Mouse (Mus musculus) MEL (cell line): ENCODE data around the gene Zar1. TPM values are rescaled to one million over a fixed set of nuclear protein-coding genes. Genes with fewer than 3 reads are reported as not detected.
A peak's percentile ranks its signal among the peaks of the same experiment; 100 is the strongest.

Source experiments
- DNase-seq: peaks from one replicate; pipeline ENCODE4 v3.0.0; 2011; ENCODE audit warnings: low read depth, low spot score
- H3K27ac ChIP-seq: 2 replicates; pipeline ENCODE4 v1.5.1; 2012; ENCODE audit warnings: low read depth, mild to moderate bottlenecking, control low read depth, low read length, moderate library complexity; ENCODE audit not compliant: control insufficient read depth
- H3K27me3 ChIP-seq, 2 experiments: fragments of 150-350 bp in 1 of 2; sonication (generic) in 1 of 2; 2 replicates each; pipeline ENCODE4 v1.6.1; 2012; ENCODE audit warnings: low read length in 2 of 2, mild to moderate bottlenecking in 2 of 2, improper control_type of control experiment in 1 of 2, moderate library complexity in 1 of 2; ENCODE audit not compliant: insufficient read depth in 2 of 2, control insufficient read depth in 1 of 2
- H3K36me3 ChIP-seq, 2 experiments: 2 replicates each; pipeline ENCODE4 v1.6.1; 2012 to 2014; ENCODE audit warnings: low read length in 2 of 2, improper control_type of control experiment in 1 of 2, inconsistent platforms in 1 of 2, mild to moderate bottlenecking in 1 of 2; ENCODE audit not compliant: insufficient read depth in 2 of 2, control insufficient read depth in 1 of 2
- H3K4me1 ChIP-seq, 2 experiments: fragments of 150-350 bp in 1 of 2; sonication (generic) in 1 of 2; 2 replicates each; pipeline ENCODE4 v1.6.1; 2012; ENCODE audit warnings: low read length in 2 of 2, improper control_type of control experiment in 1 of 2, mild to moderate bottlenecking in 1 of 2; ENCODE audit not compliant: insufficient read depth in 2 of 2, control insufficient read depth in 1 of 2
- H3K4me3 ChIP-seq, 2 experiments: fragments of 150-350 bp in 1 of 2; sonication (generic) in 1 of 2; 2 replicates each; pipeline ENCODE4 v1.5.1; 2012; ENCODE audit warnings: low read depth in 2 of 2, low read length in 2 of 2, mild to moderate bottlenecking in 2 of 2, moderate library complexity in 2 of 2, control low read depth in 1 of 2, improper control_type of control experiment in 1 of 2; ENCODE audit not compliant: control insufficient read depth in 1 of 2, insufficient read depth in 1 of 2
- H3K79me2 ChIP-seq: 2 replicates; pipeline ENCODE4 v1.6.1; 2012; ENCODE audit warnings: mild to moderate bottlenecking, low read length, moderate library complexity; ENCODE audit not compliant: control insufficient read depth, poor library complexity, insufficient read depth
- H3K9ac ChIP-seq: 2 replicates; pipeline ENCODE4 v1.6.1; 2012; ENCODE audit warnings: low read depth, mild to moderate bottlenecking, control low read depth, low read length, moderate library complexity; ENCODE audit not compliant: control insufficient read depth, poor library complexity, severe bottlenecking
- H3K9me3 ChIP-seq: fragments of 150-350 bp; sonication (generic); replicated peaks from 2 replicates; pipeline ENCODE4 v1.6.1; 2012; ENCODE audit warnings: mild to moderate bottlenecking, low read length, improper control_type of control experiment, moderate library complexity; ENCODE audit not compliant: insufficient read depth
- BHLHE40 ChIP-seq: IDR thresholded peaks from 2 replicates; pipeline ENCODE4 v1.6.1; 2012; ENCODE audit warnings: low read depth, mild to moderate bottlenecking, inconsistent platforms, low read length, improper control_type of control experiment, borderline replicate concordance
- CHD1 ChIP-seq: IDR thresholded peaks from 2 replicates; pipeline ENCODE4 v1.6.1; 2012; ENCODE audit warnings: low read depth, mild to moderate bottlenecking, inconsistent platforms, low read length, improper control_type of control experiment
- CHD2 ChIP-seq: IDR thresholded peaks from 2 replicates; pipeline ENCODE4 v1.6.1; 2011; ENCODE audit warnings: low read length, improper control_type of control experiment
- CTCF ChIP-seq, 3 experiments: IDR thresholded peaks in 2 of 3; conservative IDR thresholded peaks in 1 of 3; 2 replicates each; pipeline ENCODE4 v1.5.1; 2011 to 2012; ENCODE audit warnings: low read length in 3 of 3, low read depth in 2 of 3, mild to moderate bottlenecking in 2 of 3, improper control_type of control experiment in 1 of 3, inconsistent platforms in 1 of 3, mixed read lengths in 1 of 3, moderate library complexity in 1 of 3; ENCODE audit not compliant: control insufficient read depth in 1 of 3, insufficient read depth in 1 of 3, poor library complexity in 1 of 3, severe bottlenecking in 1 of 3
- E2F4 ChIP-seq: IDR thresholded peaks from 2 replicates; pipeline ENCODE4 v1.6.1; 2011; ENCODE audit warnings: low read depth, low read length, improper control_type of control experiment, borderline replicate concordance
- ELF1 ChIP-seq: IDR thresholded peaks from 2 replicates; pipeline ENCODE4 v1.6.1; 2014; ENCODE audit warnings: low read depth, mild to moderate bottlenecking, inconsistent platforms, low read length, improper control_type of control experiment, moderate library complexity
- GABPA ChIP-seq: IDR thresholded peaks from 2 replicates; pipeline ENCODE4 v1.6.1; 2012; ENCODE audit warnings: low read depth, mild to moderate bottlenecking, inconsistent platforms, low read length, improper control_type of control experiment, moderate library complexity
- GATA1 ChIP-seq: IDR thresholded peaks from 2 replicates; pipeline ENCODE4 v1.6.1; 2011; ENCODE audit warnings: low read depth, low read length, improper control_type of control experiment
- HCFC1 ChIP-seq: IDR thresholded peaks from 2 replicates; pipeline ENCODE4 v1.6.1; 2012; ENCODE audit warnings: low read depth, mild to moderate bottlenecking, inconsistent platforms, low read length, improper control_type of control experiment, moderate library complexity
- JUND ChIP-seq: IDR thresholded peaks from 2 replicates; pipeline ENCODE4 v1.6.1; 2011; ENCODE audit warnings: low read depth, mild to moderate bottlenecking, improper control_type of control experiment, low read length
- KAT2A ChIP-seq: conservative IDR thresholded peaks from 2 replicates; pipeline ENCODE4 v1.6.1; 2012; ENCODE audit warnings: low read depth, low read length, improper control_type of control experiment, inconsistent platforms
- MAFK ChIP-seq: IDR thresholded peaks from 2 replicates; pipeline ENCODE4 v1.6.1; 2011; ENCODE audit warnings: low read depth, mild to moderate bottlenecking, low read length, improper control_type of control experiment, borderline replicate concordance
- MAX ChIP-seq: IDR thresholded peaks from 2 replicates; pipeline ENCODE4 v1.6.1; 2011; ENCODE audit warnings: low read length, improper control_type of control experiment
- MAZ ChIP-seq: IDR thresholded peaks from 2 replicates; pipeline ENCODE4 v1.6.1; 2012; ENCODE audit warnings: low read depth, mild to moderate bottlenecking, inconsistent platforms, low read length, improper control_type of control experiment
- MXI1 ChIP-seq: IDR thresholded peaks from 2 replicates; pipeline ENCODE4 v1.6.1; 2011; ENCODE audit warnings: mild to moderate bottlenecking, low read depth, low read length, improper control_type of control experiment
- MYB ChIP-seq: IDR thresholded peaks from 2 replicates; pipeline ENCODE4 v1.6.1; 2011; ENCODE audit warnings: mild to moderate bottlenecking, low read depth, low read length, improper control_type of control experiment
- MYC ChIP-seq: IDR thresholded peaks from 2 replicates; pipeline ENCODE4 v1.6.1; 2011; ENCODE audit warnings: low read depth, mild to moderate bottlenecking, low read length, improper control_type of control experiment, moderate library complexity
- NELFE ChIP-seq: IDR thresholded peaks from 2 replicates; pipeline ENCODE4 v1.6.1; 2011; ENCODE audit warnings: low read depth, low read length, improper control_type of control experiment
- NRF1 ChIP-seq: IDR thresholded peaks from 2 replicates; pipeline ENCODE4 v1.6.1; 2014; ENCODE audit warnings: low read depth, mild to moderate bottlenecking, inconsistent platforms, low read length, improper control_type of control experiment, moderate library complexity; ENCODE audit not compliant: poor library complexity, insufficient read depth, severe bottlenecking
- POLR2AphosphoS2 ChIP-seq: IDR thresholded peaks from 2 replicates; pipeline ENCODE4 v1.6.1; 2011; ENCODE audit warnings: low read length, improper control_type of control experiment
- POLR2AphosphoS5 ChIP-seq: IDR thresholded peaks from 2 replicates; pipeline ENCODE4 v1.6.1; 2012; ENCODE audit warnings: low read depth, borderline replicate concordance, mild to moderate bottlenecking, inconsistent platforms, low read length, moderate library complexity, mixed read lengths
- RCOR1 ChIP-seq: IDR thresholded peaks from 2 replicates; pipeline ENCODE4 v1.6.1; 2012; ENCODE audit warnings: low read depth, mild to moderate bottlenecking, inconsistent platforms, low read length, improper control_type of control experiment
- SIN3A ChIP-seq: IDR thresholded peaks from 2 replicates; pipeline ENCODE4 v1.6.1; 2012; ENCODE audit warnings: low read length, improper control_type of control experiment, inconsistent platforms
- TAL1 ChIP-seq: IDR thresholded peaks from 2 replicates; pipeline ENCODE4 v1.6.1; 2012; ENCODE audit warnings: mild to moderate bottlenecking, inconsistent platforms, low read length, moderate library complexity, mixed read lengths
- TBP ChIP-seq: IDR thresholded peaks from 2 replicates; pipeline ENCODE4 v1.8.0; 2011; ENCODE audit warnings: low read depth, low read length, improper control_type of control experiment
- TCF12 ChIP-seq: IDR thresholded peaks from 2 replicates; pipeline ENCODE4 v1.6.1; 2014; ENCODE audit warnings: low read depth, mild to moderate bottlenecking, inconsistent platforms, low read length, improper control_type of control experiment, moderate library complexity
- UBTF ChIP-seq: IDR thresholded peaks from 2 replicates; pipeline ENCODE4 v1.6.1; 2012; ENCODE audit warnings: low read depth, mild to moderate bottlenecking, inconsistent platforms, low read length, improper control_type of control experiment, moderate library complexity, borderline replicate concordance; ENCODE audit not compliant: insufficient read depth
- USF1 ChIP-seq: IDR thresholded peaks from 2 replicates; pipeline ENCODE4 v1.6.1; 2014; ENCODE audit warnings: low read depth, mild to moderate bottlenecking, inconsistent platforms, low read length, improper control_type of control experiment, moderate library complexity
- ZC3H11A ChIP-seq: IDR thresholded peaks from 2 replicates; pipeline ENCODE4 v1.6.1; 2012; ENCODE audit warnings: low read depth, mild to moderate bottlenecking, inconsistent platforms, low read length, improper control_type of control experiment
- ZKSCAN1 ChIP-seq: IDR thresholded peaks from 2 replicates; pipeline ENCODE4 v1.6.1; 2012; ENCODE audit warnings: low read depth, mild to moderate bottlenecking, inconsistent platforms, low read length, improper control_type of control experiment, moderate library complexity
- ZMIZ1 ChIP-seq: IDR thresholded peaks from 2 replicates; pipeline ENCODE4 v1.6.1; 2012; ENCODE audit warnings: low read depth, mild to moderate bottlenecking, inconsistent platforms, low read length, improper control_type of control experiment, moderate library complexity
- ZNF384 ChIP-seq: IDR thresholded peaks from 2 replicates; pipeline ENCODE4 v1.6.1; 2012; ENCODE audit warnings: low read depth, mild to moderate bottlenecking, inconsistent platforms, low read length, improper control_type of control experiment
- polyA plus RNA-seq, 2 experiments: library from polyadenylated mRNA; stranded (reverse) in 1 of 2; unstranded in 1 of 2; fragments of >175 nt in 1 of 2; fragments of >200 nt in 1 of 2; gene quantifications; 2 replicates each; pipeline versions ENCODE4 v1.2.1 to v1.2.4; 2012; ENCODE audit warnings: low replicate concordance in 2 of 2, low read depth in 1 of 2; ENCODE audit not compliant: insufficient read length in 2 of 2, insufficient read depth in 1 of 2, missing spikeins in 1 of 2
- total RNA-seq: library from RNA; depleted of rRNA; stranded (reverse); fragments of 300-350 nt; gene quantifications from 2 replicates; pipeline ENCODE4 v1.2.3, GENCODE M21; 2012

The Zar1 gene
- total and polyA plus RNA-seq, 3 experiments = 0.93 TPM; not detected in 2

DNA sequence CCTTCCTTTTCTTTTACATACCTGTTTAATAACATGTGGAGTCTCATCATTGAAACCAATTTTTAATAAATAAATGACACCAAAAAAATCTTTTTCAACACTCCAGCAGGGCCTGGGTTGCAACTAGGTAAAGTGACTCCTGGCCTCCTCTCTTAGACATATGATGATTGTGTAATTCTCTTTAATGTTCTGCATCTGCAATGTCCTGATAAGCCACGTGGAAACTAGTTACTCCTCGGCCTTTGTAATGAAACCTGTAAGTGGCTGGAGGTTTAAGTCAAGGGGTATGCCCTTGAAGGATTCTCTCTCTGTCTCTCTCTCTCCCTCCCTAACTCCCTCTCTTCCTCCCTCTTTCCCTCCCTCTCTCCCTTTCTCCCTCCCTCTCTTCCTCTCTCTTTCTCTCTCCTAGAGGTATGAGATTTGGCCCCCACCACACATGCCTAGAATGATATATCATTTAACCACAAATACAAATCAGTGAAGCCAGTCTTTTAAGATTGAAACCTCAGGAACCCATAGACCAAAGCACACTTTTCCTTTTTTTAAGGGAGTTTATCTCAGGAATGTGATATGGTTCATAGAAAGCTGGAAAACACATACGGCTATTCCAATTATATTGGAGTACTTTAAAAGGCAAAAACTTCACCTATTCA, 20.0 kb downstream of the Zar1 start (continued):
- no peak for TF ChIP-seq UBTF
- TF ChIP-seq NELFE = no peak
- no peak for TF ChIP-seq CTCF (IDR thresholded peaks at IDR 0.05 in 2 of 3, conservative IDR thresholded peaks at IDR 0.05 in 1 of 3; ENCODE audit: control insufficient read depth in 1 of 3, insufficient read depth in 1 of 3, low read depth in 2 of 3, low read length in 3 of 3, poor library complexity in 1 of 3, severe bottlenecking in 1 of 3)
- peak; percentile 72 for TF ChIP-seq MXI1
- no peak for TF ChIP-seq POLR2AphosphoS5
- no peak for TF ChIP-seq CHD1
- no peak for TF ChIP-seq ELF1
- no peak for TF ChIP-seq USF1
- no peak for TF ChIP-seq POLR2AphosphoS2
- no peak for TF ChIP-seq MAZ
- TF ChIP-seq TAL1 = peak; percentile 72

DNA sequence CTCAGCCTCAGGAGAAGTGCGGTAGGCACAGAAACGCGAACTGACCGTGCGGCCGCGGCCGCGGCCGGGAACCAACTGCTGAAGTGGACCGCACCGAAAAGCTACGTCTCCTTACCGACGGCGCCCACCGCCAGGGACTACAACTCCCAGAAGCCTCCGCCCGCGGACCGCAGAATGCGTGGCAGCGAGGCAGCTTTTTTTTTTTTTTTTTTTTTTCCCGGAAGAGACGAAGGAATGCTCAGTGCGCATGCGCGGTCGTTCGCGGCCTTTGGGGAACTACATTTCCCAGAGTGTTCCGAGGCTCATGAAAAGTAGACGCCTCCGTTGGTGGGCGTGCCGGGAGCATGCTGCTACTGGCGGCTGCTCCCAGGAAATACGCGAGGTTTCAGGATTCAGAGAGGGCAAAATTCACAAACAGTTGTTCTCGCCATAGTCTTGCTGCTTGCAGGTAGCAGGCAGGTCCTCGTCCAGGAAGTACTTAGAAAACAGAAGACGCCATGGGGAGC, 21.5 kb downstream of the Zar1 start, which contains the start of gene Nfxl1:
Nfxl1 (minus strand) TSS at position 141 of the 506 bp plus-strand sequence.
- Histone ChIP-seq H3K36me3 (peaks cover 5 to 29% of the 10 kb centered on the region in 2 experiments; a peak in 3 of 4 replicates), H3K27ac (peak within 1 kb of the TSS; percentile 68), H3K4me3 (peak within 1 kb of the TSS; percentile 77 to 100), H3K9ac (peak within 1 kb of the TSS; percentile 97), H3K4me1 (peaks cover 4 to 11% of the 10 kb centered on the region in 2 experiments), H3K27me3 (no peaks in the 10 kb centered on the region), H3K9me3 (no peaks in the 10 kb centered on the region), H3K79me2 (peaks cover 11% of the 10 kb centered on the region)
- DNase-seq = peak; percentile 98
- no peak for TF ChIP-seq UBTF
- no peak for TF ChIP-seq GABPA
- no peak for TF ChIP-seq RCOR1
- TF ChIP-seq CHD1 = no peak
- TF ChIP-seq CHD2 = no peak; the same call in 1 of the 2 replicates
- TF ChIP-seq SIN3A = peak; percentile 96
- TF ChIP-seq POLR2AphosphoS5 = no peak; the same call in 1 of the 2 replicates
- TF ChIP-seq MAZ = peak; percentile 65; the same call in 1 of the 2 replicates
- TF ChIP-seq CTCF (IDR thresholded peaks at IDR 0.05 in 2 of 3, conservative IDR thresholded peaks at IDR 0.05 in 1 of 3; ENCODE audit: control insufficient read depth in 1 of 3, insufficient read depth in 1 of 3, low read depth in 2 of 3, low read length in 3 of 3, poor library complexity in 1 of 3, severe bottlenecking in 1 of 3) = no peak
- TF ChIP-seq BHLHE40 = no peak
- no peak for TF ChIP-seq MYB
- peak; percentile 99 for TF ChIP-seq HCFC1
- peak; percentile 94 for TF ChIP-seq NRF1
- TF ChIP-seq E2F4 = peak; percentile 60; the same call in 1 of the 2 replicates
- peak; percentile 67 for TF ChIP-seq TCF12
- 0 out of 2 replicates have a peak, but pooled peaks have one; percentile 33 for TF ChIP-seq USF1
- no peak for TF ChIP-seq ZC3H11A
- TF ChIP-seq TBP = no peak; the same call in 1 of the 2 replicates
- TF ChIP-seq JUND = no peak
- peak; percentile 74 for TF ChIP-seq MAX
- no peak for TF ChIP-seq MAFK
- peak; percentile 96 for TF ChIP-seq KAT2A
- peak; percentile 85 for TF ChIP-seq POLR2AphosphoS2
- peak; percentile 80; the same call in 1 of the 2 replicates for TF ChIP-seq ZKSCAN1
- TF ChIP-seq GATA1 = no peak
- TF ChIP-seq MYC = peak; percentile 88
- peak; percentile 84; the same call in 1 of the 2 replicates for TF ChIP-seq ZMIZ1
- TF ChIP-seq NELFE = peak; percentile 88
- TF ChIP-seq ZNF384 = peak; percentile 100
